Mouse (Mus musculus): ENCODE data around the gene B4galt2.

B4galt2 gene

DNA sequence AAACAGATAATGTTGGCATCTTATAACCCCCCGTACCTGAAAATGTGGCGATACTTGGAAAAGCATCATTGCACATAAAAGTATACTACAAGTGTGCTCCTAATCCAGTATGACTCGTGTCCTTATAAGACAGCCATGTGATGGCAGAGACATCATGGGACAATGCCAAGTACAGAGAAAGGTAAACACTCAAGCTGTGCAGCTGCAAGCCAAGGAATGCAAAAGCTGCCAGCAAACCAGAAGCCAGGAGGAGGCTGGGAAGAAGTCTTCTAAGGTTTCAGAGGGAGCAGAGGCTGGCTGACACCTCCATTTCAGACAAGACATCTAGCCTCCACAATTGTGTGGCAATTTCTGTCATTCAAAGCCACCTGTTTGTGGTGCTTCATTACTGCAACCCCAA, 22.9 kb upstream of the B4galt2 start:
- DNase-seq (ENCODE audit: low spot score): no peak

- no peak for DNase-seq (ENCODE audit: low spot score)
These were observed 21.5 kb upstream of the B4galt2 start for GRCm38 (mm10) chr4:117904761-117905160.

DNA sequence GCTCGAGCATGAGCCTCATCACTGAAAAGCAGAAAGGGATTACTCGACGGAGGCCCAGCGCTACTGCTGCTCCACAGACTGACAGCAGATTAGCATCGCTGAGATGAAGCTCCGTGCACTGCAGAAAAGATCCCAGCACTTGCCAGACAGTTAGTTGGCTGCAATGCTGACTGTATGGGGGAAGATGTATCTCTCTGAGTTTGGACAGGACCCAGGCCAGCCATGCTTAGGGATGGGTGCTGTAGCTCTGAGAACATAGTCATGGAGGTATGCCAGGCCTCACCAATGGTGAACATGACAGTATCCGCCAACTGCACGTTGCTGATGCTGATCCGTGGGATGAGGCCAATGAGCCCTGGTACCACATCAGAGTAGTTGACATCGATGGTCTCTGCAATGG, 20.8 kb upstream of the B4galt2 start:
- no peak for DNase-seq (ENCODE audit: low spot score)

GRCm38 (mm10) chr4:117898111-117898510, 14.8 kb upstream of the B4galt2 start:
- no peak for DNase-seq (ENCODE audit: low spot score)

- DNase-seq (ENCODE audit: low spot score): no peak
These were observed 12.7 kb upstream of the B4galt2 start for GRCm38 (mm10) chr4:117896031-117896430.

DNA sequence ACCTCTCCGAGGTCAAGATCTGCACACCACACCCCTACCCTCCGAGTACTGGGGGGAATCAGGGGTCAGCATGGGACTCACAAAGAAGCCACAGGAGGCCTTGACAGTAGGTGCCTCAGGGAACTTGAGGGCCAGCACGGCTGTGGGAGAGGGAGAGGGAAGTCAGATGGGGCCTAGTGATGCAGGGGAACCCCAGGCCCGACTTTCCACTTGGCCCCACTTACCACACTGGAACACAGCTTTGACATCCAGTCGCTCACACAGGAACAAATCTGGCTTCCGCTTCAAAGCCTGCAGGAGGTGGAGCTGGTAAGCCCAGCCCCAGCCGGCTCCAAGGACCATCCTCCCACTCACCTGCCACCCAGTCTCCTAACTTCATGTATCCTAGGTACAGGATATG, 12.1 kb upstream of the B4galt2 start:
- DNase-seq (ENCODE audit: low spot score): no peak

- no peak for DNase-seq (ENCODE audit: low spot score)
These were observed 11.3 kb upstream of the B4galt2 start for GRCm38 (mm10) chr4:117894601-117895000.

- DNase-seq (ENCODE audit: low spot score): peak; percentile 52
These were observed 10.1 kb upstream of the B4galt2 start for GRCm38 (mm10) chr4:117893376-117893775.

- DNase-seq (ENCODE audit: low spot score): peak; percentile 72
These were observed 8.5 kb upstream of the B4galt2 start, which contains the start of gene Dph2 for GRCm38 (mm10) chr4:117891738-117892161. Dph2 (minus strand) TSS chr4:117892032.

DNA sequence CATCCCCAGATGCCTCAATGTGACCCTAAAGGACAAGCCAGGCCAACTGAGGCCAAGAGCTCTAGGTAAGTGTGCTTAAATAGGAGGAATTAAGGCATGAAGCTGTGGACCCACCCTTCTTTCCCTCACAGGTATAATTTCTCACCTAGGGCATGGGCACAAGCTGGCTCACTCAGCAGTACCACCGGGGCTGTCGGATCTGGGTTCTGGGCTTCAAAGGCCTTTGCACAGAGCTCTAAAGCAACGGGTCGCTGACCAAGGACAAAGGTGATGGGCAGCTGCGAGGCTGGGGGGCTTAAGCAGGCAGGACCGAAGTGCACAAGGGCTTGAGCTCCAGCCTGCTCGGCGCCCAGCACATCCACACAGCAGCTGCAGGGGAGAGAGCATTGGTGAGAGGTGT, 7.5 kb upstream of the B4galt2 start:
- DNase-seq (ENCODE audit: low spot score): no peak

DNA sequence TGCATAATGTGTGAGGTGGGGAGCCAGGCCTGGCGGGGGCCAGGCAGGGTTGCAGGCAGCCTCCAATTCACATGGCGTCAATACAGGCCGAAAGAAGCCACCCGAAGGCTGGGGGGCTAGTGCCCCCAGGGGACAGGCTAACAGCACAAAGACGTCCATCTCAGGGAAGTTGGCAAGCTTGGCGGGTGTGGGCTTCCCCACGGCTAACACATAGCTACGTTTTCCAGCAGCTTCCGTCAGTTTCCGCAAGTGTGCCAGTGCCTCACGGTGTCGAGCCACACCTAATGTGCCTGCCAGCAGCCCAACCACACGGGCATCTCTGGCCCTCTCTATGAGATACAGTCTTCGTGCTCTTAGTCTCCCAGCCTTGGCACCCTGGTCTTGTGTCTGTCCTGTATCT, 6.7 kb upstream of the B4galt2 start:
- no peak for DNase-seq (ENCODE audit: low spot score)

DNA sequence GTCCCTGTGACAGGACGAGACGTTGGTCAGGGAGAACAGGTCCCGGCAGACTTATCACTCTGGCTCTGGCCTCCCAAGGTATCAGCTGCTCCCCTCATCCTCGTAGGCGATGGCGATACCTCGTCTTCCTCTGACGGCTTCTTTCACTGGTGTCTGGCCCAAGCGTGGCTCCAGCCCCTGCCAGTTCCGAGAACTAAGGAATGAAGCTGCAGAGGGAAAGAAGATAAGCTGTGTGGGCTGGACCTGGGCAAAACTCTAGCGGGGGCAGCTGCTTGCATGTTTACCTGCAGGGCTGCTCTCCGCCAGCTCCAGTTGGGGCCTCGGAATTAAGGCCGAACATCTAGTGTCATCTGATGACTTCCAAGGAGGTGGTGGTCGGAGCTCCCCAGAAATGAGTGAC, 6.2 kb upstream of the B4galt2 start:
- DNase-seq (ENCODE audit: low spot score): no peak

DNA sequence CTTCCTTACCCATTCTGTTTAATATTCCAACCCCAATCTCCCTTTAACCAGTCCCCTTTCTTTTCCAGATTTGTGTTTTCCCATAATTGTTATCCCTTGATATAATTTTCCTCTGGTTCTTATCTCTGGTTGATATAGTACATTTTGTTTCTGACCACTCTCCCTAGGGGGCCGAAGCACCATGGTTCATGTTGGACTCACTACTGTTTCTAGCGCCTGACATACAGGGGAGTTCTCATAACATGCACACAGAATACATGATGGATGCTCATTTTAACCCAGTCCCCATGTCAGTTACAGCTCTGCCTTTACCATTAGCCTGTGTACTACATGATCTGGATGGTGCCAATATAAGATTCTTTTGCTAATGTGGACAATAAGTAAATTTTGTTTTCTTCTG, 4.6 kb upstream of the B4galt2 start:
- DNase-seq (ENCODE audit: low spot score): no peak

GRCm38 (mm10) chr4:117887133-117887532, 3.8 kb upstream of the B4galt2 start, which contains the start of gene Atp6v0b:
Atp6v0b (minus strand) TSS chr4:117887333.
- peak; percentile 89 for DNase-seq (ENCODE audit: low spot score)

GRCm38 (mm10) chr4:117886644-117887043, 3.4 kb upstream of the B4galt2 start:
- no peak for DNase-seq (ENCODE audit: low spot score)

DNA sequence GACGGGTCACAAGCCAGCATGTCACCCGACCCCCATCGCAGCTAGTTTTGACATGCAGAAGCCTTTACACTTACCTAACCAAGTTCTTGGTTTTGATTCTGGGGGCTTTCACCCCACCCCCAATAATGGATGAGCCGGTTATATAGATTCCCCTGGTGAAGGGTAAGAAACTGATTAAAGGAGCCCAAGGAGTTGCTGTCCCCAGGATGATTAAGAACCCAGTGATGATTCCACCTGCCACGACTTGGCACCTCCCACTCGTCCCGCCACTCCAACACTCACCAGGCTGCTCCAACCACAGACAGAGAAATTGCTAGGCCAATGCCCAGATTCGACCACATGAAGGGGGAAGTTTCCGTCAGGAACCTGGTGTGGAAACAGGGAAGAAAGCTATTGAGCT, 2.7 kb upstream of the B4galt2 start:
- no peak for DNase-seq (ENCODE audit: low spot score)

- DNase-seq (ENCODE audit: low spot score): no peak
These were observed 1.8 kb upstream of the B4galt2 start for GRCm38 (mm10) chr4:117885093-117885492.

DNA sequence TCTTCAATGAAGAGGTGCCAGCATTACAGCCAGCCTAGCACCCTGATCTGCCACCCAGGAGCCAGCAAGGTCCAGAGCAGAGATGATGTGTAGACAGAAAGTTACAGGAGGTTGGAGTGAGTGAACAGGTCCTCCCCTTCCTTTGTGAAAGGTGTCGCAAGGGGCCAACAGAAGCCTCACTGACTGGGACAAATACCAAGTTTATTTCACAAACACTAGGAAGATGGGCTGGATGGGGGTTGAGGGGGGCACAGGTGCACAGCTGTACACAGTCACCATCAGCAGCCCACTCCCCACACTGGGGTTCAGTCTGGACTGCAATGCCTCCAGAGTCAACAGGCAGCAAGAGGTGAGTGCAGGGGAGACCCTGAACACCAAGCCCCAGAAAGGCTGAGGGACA, 859 bp upstream of the B4galt2 start:
- DNase-seq (ENCODE audit: low spot score): no peak

GRCm38 (mm10) chr4:117878703-117879102, 4.6 kb downstream of the B4galt2 start:
- DNase-seq (ENCODE audit: low spot score): no peak

DNA sequence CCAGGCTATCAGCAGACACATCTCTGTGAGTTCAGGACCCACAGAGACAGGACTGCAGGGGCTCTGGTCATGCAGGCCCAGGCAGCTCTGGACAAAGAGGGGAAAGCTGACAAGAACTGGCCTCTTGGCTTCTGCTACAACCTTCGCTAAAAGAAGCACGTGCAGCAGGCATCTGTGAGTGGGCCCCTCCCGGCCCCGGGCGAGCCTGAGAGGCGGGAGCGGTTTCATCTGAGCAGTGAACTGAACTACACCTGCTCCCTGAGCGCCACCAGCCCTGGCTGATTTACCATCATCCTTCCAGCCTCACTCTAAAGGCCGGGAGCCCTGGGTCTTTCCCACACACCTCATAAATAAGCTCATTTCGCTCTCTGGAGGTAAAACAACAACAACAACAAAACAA, 5.0 kb downstream of the B4galt2 start:
- DNase-seq (ENCODE audit: low spot score): no peak

DNA sequence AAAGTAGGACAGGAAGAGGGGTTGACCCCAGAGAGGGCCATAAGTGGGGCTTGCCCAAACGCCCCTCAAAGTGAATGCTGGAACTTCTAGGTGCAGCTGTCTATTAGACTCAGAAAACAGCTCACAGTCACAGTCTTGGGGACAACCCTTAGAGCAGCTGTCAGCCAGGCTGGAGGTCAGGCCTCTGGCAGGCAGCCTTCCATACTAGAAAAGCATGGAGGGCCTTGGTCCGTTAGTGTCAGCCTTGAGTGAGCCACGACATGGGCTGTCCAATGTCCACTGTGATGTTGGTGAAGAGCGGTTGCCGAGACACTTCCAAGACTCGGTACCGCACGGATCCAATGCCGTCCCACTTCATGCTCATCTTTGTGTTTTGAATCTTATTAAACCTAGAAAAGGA, 9.7 kb downstream of the B4galt2 start:
- DNase-seq (ENCODE audit: low spot score): no peak

DNA sequence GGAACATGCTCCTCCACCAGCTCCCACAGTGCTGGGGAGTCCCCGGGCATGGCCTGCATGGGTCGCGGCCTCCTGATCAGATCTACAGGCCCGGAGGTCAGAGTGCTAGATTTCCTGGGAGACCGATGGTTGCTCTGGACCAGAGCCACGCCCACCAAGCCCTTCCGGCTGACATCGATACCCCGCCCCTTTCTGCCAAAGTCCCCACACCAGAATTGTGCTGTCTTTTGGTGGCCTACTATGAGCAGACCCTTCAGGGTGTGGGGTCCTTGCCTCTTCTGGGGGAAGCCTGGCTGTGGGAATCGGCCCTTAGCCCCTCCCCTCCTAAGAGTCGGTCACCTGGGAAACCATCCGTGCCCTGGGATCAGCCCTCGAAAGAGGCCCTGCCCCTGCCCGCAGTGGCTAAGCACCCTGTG, 10.8 kb downstream of the B4galt2 start, which contains the start of gene Ccdc24:
Gene Ccdc24 (minus strand): TSS at position 87 of the 416 bp plus-strand sequence.
- no peak for DNase-seq (ENCODE audit: low spot score)

- DNase-seq (ENCODE audit: low spot score): no peak
These were observed 11.5 kb downstream of the B4galt2 start for GRCm38 (mm10) chr4:117871787-117872186.

- DNase-seq (ENCODE audit: low spot score): no peak
These were observed 12.8 kb downstream of the B4galt2 start for GRCm38 (mm10) chr4:117870437-117870836.

DNA sequence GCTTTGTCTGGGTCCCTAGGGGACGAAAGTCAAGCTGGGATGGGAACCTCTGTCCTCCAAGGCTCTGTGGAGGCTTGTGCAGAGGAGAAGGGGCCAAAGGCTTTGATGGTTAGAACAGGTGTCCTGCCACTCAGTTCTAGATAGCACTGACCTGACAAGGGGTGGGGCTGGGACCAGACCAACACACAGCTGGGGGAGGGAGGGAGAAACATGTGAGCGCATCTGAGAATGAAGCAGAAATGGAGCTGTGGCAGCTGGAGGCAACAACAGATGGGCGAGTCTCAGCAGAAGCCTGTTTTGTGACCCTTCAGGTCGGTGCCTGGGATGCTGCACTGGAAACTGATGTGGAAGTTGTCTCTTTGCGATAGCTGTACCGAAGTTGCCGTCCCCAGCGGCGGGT, 14.0 kb downstream of the B4galt2 start:
- no peak for DNase-seq (ENCODE audit: low spot score)

All from spleen, adult 12 weeks (tissue).